Mouse (Mus musculus) neural tube, embryonic 11.5 days (tissue): Measurements from ENCODE around the gene Anxa3. TPM values are rescaled to one million over a fixed set of nuclear protein-coding genes. Genes with fewer than 3 reads are reported as not detected.
A peak's percentile ranks its signal among the peaks of the same experiment; 100 is the strongest.

ENCODE experiments used
- ATAC-seq: fragments of 200-750 bp; cut with Nextera tagmentation; 2 replicates; pipeline ENCODE4 v1.8.0; 2017; ENCODE audit warnings: moderate number of reproducible peaks, mild to moderate bottlenecking, moderate TSS enrichment, moderate library complexity; ENCODE audit not compliant: insufficient read depth, low FRiP score, low TSS enrichment
- DNase-seq: peaks from one replicate; pipeline ENCODE4 v3.0.0-alpha.2; 2015; ENCODE audit warnings: low spot score
- H3K27ac ChIP-seq: fragments of 300-500 bp; sonication (generic); 2 replicates; pipeline ENCODE4 v1.5.1; 2014; ENCODE audit warnings: low read depth, mild to moderate bottlenecking, low read length
- H3K27me3 ChIP-seq: fragments of 300-500 bp; sonication (generic); 2 replicates; pipeline ENCODE4 v1.6.1; 2014; ENCODE audit warnings: mild to moderate bottlenecking, low read length, mixed read lengths; ENCODE audit not compliant: control insufficient read depth, insufficient read depth
- H3K36me3 ChIP-seq: fragments of 300-500 bp; sonication (generic); 2 replicates; pipeline ENCODE4 v1.6.1; 2014; ENCODE audit warnings: mild to moderate bottlenecking, low read length, moderate library complexity, mixed read lengths; ENCODE audit not compliant: control insufficient read depth, insufficient read depth
- H3K4me1 ChIP-seq: fragments of 300-500 bp; sonication (generic); 2 replicates; pipeline ENCODE4 v1.6.1; 2014; ENCODE audit warnings: low read length, mixed read lengths; ENCODE audit not compliant: control insufficient read depth, insufficient read depth
- H3K4me2 ChIP-seq: fragments of 300-500 bp; sonication (generic); 2 replicates; pipeline ENCODE4 v1.6.1; 2014; ENCODE audit warnings: low read depth, mild to moderate bottlenecking, moderate library complexity
- H3K4me3 ChIP-seq: fragments of 300-500 bp; sonication (generic); 2 replicates; pipeline ENCODE4 v1.5.1; 2014; ENCODE audit warnings: low read depth, low read length
- H3K9ac ChIP-seq: fragments of 300-500 bp; sonication (generic); 2 replicates; pipeline ENCODE4 v1.6.1; 2014; ENCODE audit warnings: mild to moderate bottlenecking, low read length
- H3K9me3 ChIP-seq: fragments of 300-500 bp; sonication (generic); 2 replicates; pipeline ENCODE4 v1.6.1; 2016; ENCODE audit warnings: low read length; ENCODE audit not compliant: control insufficient read depth
- WGBS: fragments of 180-500 bp; shearing (Covaris S2); extraction: QIAGEN DNeasy Blood & Tissue Kit; methylation state at CpG from one replicate; pipeline ENCODE4 v1.1.7; 2014; 5-methylcytosine and 5-hydroxymethylcytosine counted together
- polyA plus RNA-seq: library from polyadenylated mRNA; unstranded; fragments of >200 nt; fragmentation: Nextera tagmentation; extraction: Ambion mirVana; gene quantifications from 2 replicates; pipeline ENCODE4 v1.2.1, GENCODE M21; 2014

The Anxa3 gene
- 32.5 and 33.3 TPM in 2 replicates for polyA plus RNA-seq

- Histone ChIP-seq H3K4me3 (peak within 1 kb of the TSS; percentile 25), H3K4me2 (peak within 1 kb of the TSS; percentile 39), H3K4me1 (no peaks in the 10 kb centered on the region), H3K9me3 (no peaks in the 10 kb centered on the region), H3K9ac (peak within 1 kb of the TSS; percentile 23; the same call in 1 of the 2 replicates), H3K27me3 (no peaks in the 10 kb centered on the region), H3K27ac (no peak within 1 kb of the TSS), H3K36me3 (no peaks in the 10 kb centered on the region)
- WGBS: 14% methylated on average over 26 of the region's 26 CpGs
- ATAC-seq (peak; percentile 55), DNase-seq (peak; percentile 35)
These were observed at the start of gene Anxa3 for GRCm38 (mm10) chr5:96792936-96793718. Gene Anxa3, plus strand, starts transcription at chr5:96793339.

- no peaks in the 10 kb centered on the region for H3K27me3 ChIP-seq
- no peak overlapping the region for H3K4me2 ChIP-seq
- ATAC-seq (no peak; the same call in 1 of the 2 replicates), DNase-seq (no peak)
- no peaks in the 10 kb centered on the region for H3K4me1 ChIP-seq
- H3K4me3 ChIP-seq: no peak overlapping the region
- H3K9me3 ChIP-seq: no peaks in the 10 kb centered on the region
- no peak overlapping the region for H3K27ac ChIP-seq
- H3K9ac ChIP-seq: no peak overlapping the region
- WGBS: 69% methylated on average over 8 of the region's 8 CpGs
- H3K36me3 ChIP-seq: no peaks in the 10 kb centered on the region
These were observed 45.7 kb upstream of the Anxa3 start for GRCm38 (mm10) chr5:96747195-96747984.

DNA sequence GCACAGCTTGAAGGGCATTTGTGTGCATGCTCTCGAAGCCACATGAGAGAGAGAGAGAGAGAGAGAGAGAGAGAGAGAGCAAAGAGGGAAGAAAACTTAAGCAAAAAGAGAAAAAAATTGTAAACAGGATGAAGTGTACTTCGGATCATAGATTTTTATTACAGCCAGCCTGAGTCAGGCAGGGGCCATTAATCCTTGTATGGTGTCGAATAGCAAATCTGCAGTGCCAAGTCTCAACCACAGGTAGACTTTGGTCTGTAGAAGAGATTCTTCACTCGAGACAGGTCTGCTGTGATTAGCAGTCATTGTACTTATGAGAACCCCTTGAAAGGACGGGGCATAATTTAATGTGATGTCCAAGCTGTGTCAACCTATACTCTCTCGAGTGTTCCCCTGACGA is 35.5 kb upstream of the Anxa3 start:
- Histone ChIP-seq H3K9me3 (no peaks in the 10 kb centered on the region), H3K4me2 (no peak overlapping the region), H3K27ac (no peak overlapping the region), H3K9ac (no peak overlapping the region), H3K4me1 (no peaks in the 10 kb centered on the region), H3K27me3 (no peaks in the 10 kb centered on the region), H3K4me3 (no peak overlapping the region), H3K36me3 (no peaks in the 10 kb centered on the region)
- ATAC-seq (no peak), DNase-seq (no peak)
- 85% methylated on average over 7 of the region's 7 CpGs for WGBS

- H3K4me2 ChIP-seq: no peak overlapping the region
- no peaks in the 10 kb centered on the region for H3K36me3 ChIP-seq
- H3K27me3 ChIP-seq: no peaks in the 10 kb centered on the region
- no peak for DNase-seq
- 89% methylated on average over 1 of the region's 1 CpGs for WGBS
- no peak overlapping the region for H3K9ac ChIP-seq
- no peak overlapping the region for H3K4me3 ChIP-seq
- ATAC-seq: no peak
- no peaks in the 10 kb centered on the region for H3K4me1 ChIP-seq
- no peak overlapping the region for H3K27ac ChIP-seq
- no peaks in the 10 kb centered on the region for H3K9me3 ChIP-seq
These were observed 31.1 kb upstream of the Anxa3 start for GRCm38 (mm10) chr5:96762021-96762420.

GRCm38 (mm10) chr5:96768846-96769471 is 24.2 kb upstream of the Anxa3 start:
- Histone ChIP-seq H3K4me1 (no peaks in the 10 kb centered on the region), H3K4me3 (no peak overlapping the region), H3K4me2 (no peak overlapping the region), H3K36me3 (no peaks in the 10 kb centered on the region), H3K27ac (no peak overlapping the region), H3K27me3 (no peaks in the 10 kb centered on the region), H3K9me3 (no peaks in the 10 kb centered on the region), H3K9ac (no peak overlapping the region)
- 68% methylated on average over 10 of the region's 10 CpGs for WGBS
- ATAC-seq (no peak), DNase-seq (peak; percentile 76)

DNA sequence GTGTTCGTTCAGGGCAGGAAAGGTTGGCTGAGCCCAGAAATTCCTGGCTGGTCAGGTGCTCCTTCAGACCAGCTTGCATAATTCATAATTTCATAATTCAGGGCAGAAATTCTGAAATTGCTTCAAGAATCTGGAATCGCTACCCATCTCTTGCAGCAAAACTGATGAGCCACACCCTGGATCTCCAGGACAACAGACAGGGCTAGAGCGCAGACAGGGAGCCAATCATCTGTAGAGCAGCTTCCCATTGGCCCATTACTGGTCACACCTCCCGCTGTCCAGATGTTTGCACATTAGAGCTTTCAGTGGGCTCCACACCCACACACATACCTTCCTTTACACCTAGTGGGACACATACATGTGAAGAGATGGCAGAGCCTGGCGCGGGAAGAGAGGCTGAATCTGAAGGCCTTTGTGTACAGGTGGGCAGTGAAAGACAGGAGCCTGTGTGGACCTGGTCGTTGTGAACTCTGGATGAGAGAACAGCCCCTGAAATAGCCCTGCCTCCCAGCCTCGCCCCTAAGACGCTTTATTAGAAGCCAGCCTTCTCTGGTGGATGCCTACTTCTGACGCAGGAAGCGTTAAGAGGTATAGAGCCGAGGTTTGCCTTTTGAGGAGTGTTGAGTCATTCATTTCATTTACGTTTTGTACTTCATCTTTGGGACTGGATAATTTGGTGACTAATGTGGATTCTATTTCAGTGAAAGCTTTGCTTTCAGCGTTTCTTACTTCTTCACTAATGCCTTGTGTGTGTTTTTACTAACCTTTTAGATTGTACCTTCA is 9.4 kb upstream of the Anxa3 start:
- no peaks in the 10 kb centered on the region for H3K36me3 ChIP-seq
- no peaks in the 10 kb centered on the region for H3K27me3 ChIP-seq
- H3K4me1 ChIP-seq: no peaks in the 10 kb centered on the region
- H3K4me3 ChIP-seq: no peak overlapping the region
- DNase-seq (no peak), ATAC-seq (no peak)
- no peaks in the 10 kb centered on the region for H3K9me3 ChIP-seq
- no peak overlapping the region for H3K4me2 ChIP-seq
- 82% methylated on average over 14 of the region's 14 CpGs for WGBS
- no peak overlapping the region for H3K27ac ChIP-seq
- H3K9ac ChIP-seq: no peak overlapping the region

DNA sequence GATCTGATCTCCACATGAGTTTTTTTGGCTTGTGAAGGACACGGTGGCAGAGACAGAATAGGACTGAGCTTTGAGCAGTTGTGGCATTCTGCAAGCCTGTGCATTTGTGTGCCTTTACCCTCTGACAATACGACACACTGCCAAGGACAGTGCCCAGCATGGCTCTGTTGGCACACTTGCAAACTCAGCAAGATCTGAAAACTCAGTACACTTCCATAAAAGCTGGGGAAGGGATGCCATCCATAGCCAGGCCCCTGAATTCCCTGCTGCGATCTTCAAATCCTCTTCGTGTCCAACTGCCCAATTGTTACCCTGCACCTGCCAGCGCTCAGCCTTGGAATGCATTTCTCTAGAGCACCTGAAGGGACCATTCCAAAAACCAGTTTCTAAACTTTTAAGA is 8.0 kb upstream of the Anxa3 start:
- Histone ChIP-seq H3K4me3 (no peak overlapping the region), H3K4me1 (no peaks in the 10 kb centered on the region), H3K27me3 (no peaks in the 10 kb centered on the region), H3K9me3 (no peaks in the 10 kb centered on the region), H3K36me3 (no peaks in the 10 kb centered on the region), H3K27ac (no peak overlapping the region), H3K9ac (no peak overlapping the region), H3K4me2 (no peak overlapping the region)
- DNase-seq: no peak
- no peak for ATAC-seq
- 87% methylated on average over 5 of the region's 5 CpGs for WGBS

GRCm38 (mm10) chr5:96792422-96792821 is 717 bp upstream of the Anxa3 start:
- Histone ChIP-seq H3K36me3 (no peaks in the 10 kb centered on the region), H3K4me2 (no peak overlapping the region; the same call in 1 of the 2 replicates), H3K27me3 (no peaks in the 10 kb centered on the region), H3K9me3 (no peaks in the 10 kb centered on the region), H3K4me3 (no peak overlapping the region), H3K4me1 (no peaks in the 10 kb centered on the region), H3K27ac (no peak overlapping the region), H3K9ac (no peak overlapping the region)
- ATAC-seq (no peak), DNase-seq (no peak)
- WGBS: 74% methylated on average over 9 of the region's 9 CpGs
